Mouse (Mus musculus) retina, postnatal 1 day (tissue): ENCODE results near the gene Lpp.
A peak's percentile ranks its signal among the peaks of the same experiment; 100 is the strongest.

Experiments
- DNase-seq: peaks from one replicate; pipeline ENCODE4 v3.0.0-alpha.2; 2012

The Lpp gene

GRCm38 (mm10) chr16:24566277-24566676 lies 173.0 kb downstream of the Lpp start:
- peak; percentile 44 for DNase-seq

- DNase-seq: no peak
These were observed 174.3 kb downstream of the Lpp start for GRCm38 (mm10) chr16:24567562-24567961.

- DNase-seq: no peak
These were observed 174.8 kb downstream of the Lpp start for GRCm38 (mm10) chr16:24568061-24568460.

- peak; percentile 36 for DNase-seq
These were observed 176.4 kb downstream of the Lpp start for GRCm38 (mm10) chr16:24569681-24570080.

- DNase-seq: no peak
These were observed 183.7 kb downstream of the Lpp start for GRCm38 (mm10) chr16:24576999-24577398.

GRCm38 (mm10) chr16:24577798-24578197 lies 184.5 kb downstream of the Lpp start:
- DNase-seq: no peak

GRCm38 (mm10) chr16:24582847-24583246 lies 189.5 kb downstream of the Lpp start:
- DNase-seq: no peak

- no peak for DNase-seq
These were observed 200.2 kb downstream of the Lpp start for GRCm38 (mm10) chr16:24593535-24593934.

GRCm38 (mm10) chr16:24594508-24594907 lies 201.2 kb downstream of the Lpp start:
- no peak for DNase-seq

- DNase-seq: no peak
These were observed 202.2 kb downstream of the Lpp start for GRCm38 (mm10) chr16:24595493-24595892.

GRCm38 (mm10) chr16:24598567-24598966 lies 205.3 kb downstream of the Lpp start:
- DNase-seq: no peak

GRCm38 (mm10) chr16:24599766-24600165 lies 206.5 kb downstream of the Lpp start:
- DNase-seq: no peak

- no peak for DNase-seq
These were observed 207.1 kb downstream of the Lpp start for GRCm38 (mm10) chr16:24600260-24600948.

- DNase-seq: no peak
These were observed 210.0 kb downstream of the Lpp start for GRCm38 (mm10) chr16:24603342-24603741.

GRCm38 (mm10) chr16:24607896-24608457 lies 214.7 kb downstream of the Lpp start:
- DNase-seq: peak; percentile 59

GRCm38 (mm10) chr16:24619458-24619857 lies 226.2 kb downstream of the Lpp start:
- no peak for DNase-seq

GRCm38 (mm10) chr16:24620021-24620420 lies 226.7 kb downstream of the Lpp start:
- no peak for DNase-seq

- no peak for DNase-seq
These were observed 229.2 kb downstream of the Lpp start for GRCm38 (mm10) chr16:24622226-24623194.

GRCm38 (mm10) chr16:24624335-24624734 lies 231.0 kb downstream of the Lpp start:
- no peak for DNase-seq

GRCm38 (mm10) chr16:24625576-24625975 lies 232.3 kb downstream of the Lpp start:
- no peak for DNase-seq

GRCm38 (mm10) chr16:24628779-24629178 lies 235.5 kb downstream of the Lpp start:
- DNase-seq: no peak

- DNase-seq: no peak
These were observed 236.2 kb downstream of the Lpp start for GRCm38 (mm10) chr16:24629218-24630172.
